Mouse (Mus musculus) forebrain, embryonic 14.5 days (tissue): ENCODE results near the gene Gramd2. TPM values are rescaled to one million over a fixed set of nuclear protein-coding genes. Genes with fewer than 3 reads are reported as not detected.

Experiments
- ATAC-seq: fragments of 200-750 bp; cut with Nextera tagmentation; 2 replicates; pipeline ENCODE4 v1.8.0; 2017; ENCODE audit warnings: mild to moderate bottlenecking, moderate library complexity
- DNase-seq: peaks from one replicate; pipeline ENCODE4 v3.0.0-alpha.2; 2015; ENCODE audit warnings: low spot score
- H3K27ac ChIP-seq: fragments of 300-500 bp; sonication (generic); 2 replicates; pipeline ENCODE4 v1.5.1; 2014; ENCODE audit warnings: low read depth, mild to moderate bottlenecking, control low read depth, low read length, moderate library complexity
- H3K27me3 ChIP-seq: fragments of 300-500 bp; sonication (generic); replicated peaks from 2 replicates; pipeline ENCODE4 v1.6.1; 2014; ENCODE audit warnings: low read length, control low read depth, mixed read lengths; ENCODE audit not compliant: control insufficient read depth, insufficient read depth
- H3K36me3 ChIP-seq: fragments of 300-500 bp; sonication (generic); 2 replicates; pipeline ENCODE4 v1.6.1; 2014; ENCODE audit warnings: low read length, control low read depth; ENCODE audit not compliant: control insufficient read depth, insufficient read depth
- H3K4me1 ChIP-seq: fragments of 300-500 bp; sonication (generic); 2 replicates; pipeline ENCODE4 v1.6.1; 2014; ENCODE audit warnings: antibody characterized with exemption, low read length, control low read depth; ENCODE audit not compliant: control insufficient read depth, insufficient read depth
- H3K4me2 ChIP-seq: fragments of 300-500 bp; sonication (generic); 2 replicates; pipeline ENCODE4 v1.6.1; 2014; ENCODE audit warnings: mild to moderate bottlenecking, control low read depth, low read length
- H3K4me3 ChIP-seq: fragments of 300-500 bp; sonication (generic); 2 replicates; pipeline ENCODE4 v1.5.1; 2014; ENCODE audit warnings: low read depth, low read length, control low read depth
- H3K9ac ChIP-seq: fragments of 300-500 bp; sonication (generic); 2 replicates; pipeline ENCODE4 v1.6.1; 2014; ENCODE audit warnings: mild to moderate bottlenecking, low read length, control low read depth, moderate library complexity
- H3K9me3 ChIP-seq: fragments of 300-500 bp; sonication (generic); replicated peaks from 2 replicates; pipeline ENCODE4 v1.6.1; 2016; ENCODE audit warnings: low read length, control low read depth, mixed read lengths; ENCODE audit not compliant: control insufficient read depth
- WGBS: fragments of 180-500 bp; shearing (Covaris S2); extraction: QIAGEN DNeasy Blood & Tissue Kit; methylation state at CpG from one replicate; pipeline ENCODE4 v1.1.7; 2014; 5-methylcytosine and 5-hydroxymethylcytosine counted together
- polyA plus RNA-seq: library from polyadenylated mRNA; unstranded; fragments of >200 nt; fragmentation: Nextera tagmentation; extraction: Ambion mirVana; gene quantifications from 2 replicates; pipeline ENCODE4 v1.2.1, GENCODE M21; 2014

Gramd2 gene
- polyA plus RNA-seq, 1 experiment from 2014 or later, result 3.5 TPM

DNA sequence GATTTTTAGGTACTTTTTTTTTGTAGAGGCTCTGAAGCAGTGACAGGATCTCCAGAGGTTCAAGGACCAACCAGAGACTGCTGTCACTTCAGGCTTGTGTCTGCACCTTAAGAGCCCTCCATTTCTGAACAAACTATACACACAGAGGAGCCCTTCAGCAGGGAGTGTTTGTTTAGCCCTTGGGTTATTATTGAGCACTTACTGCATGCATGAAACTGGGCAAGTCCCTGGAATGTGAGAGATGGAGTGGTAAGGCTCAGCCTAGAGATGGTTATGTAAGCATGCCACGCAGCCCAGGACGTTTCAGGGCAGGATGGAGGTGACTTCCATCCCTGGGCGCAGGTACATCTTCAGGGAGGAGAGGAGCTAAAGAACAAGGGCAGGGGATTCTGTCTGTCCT is 16.4 kb downstream of the Gramd2 start:
- H3K9ac ChIP-seq, result no peak overlapping the region
- H3K4me1 ChIP-seq, result peaks cover 10% of the 10 kb centered on the region; the same call in 1 of the 2 replicates
- ATAC-seq (no peak), DNase-seq (no peak)
- H3K4me3 ChIP-seq, result no peak overlapping the region
- H3K36me3 ChIP-seq, result no peaks in the 10 kb centered on the region
- 89% methylated on average over 3 of the region's 3 CpGs for WGBS
- H3K9me3 ChIP-seq, result no peaks in the 10 kb centered on the region
- H3K27ac ChIP-seq, result no peak overlapping the region
- no peaks in the 10 kb centered on the region for H3K27me3 ChIP-seq
- no peak overlapping the region for H3K4me2 ChIP-seq

DNA sequence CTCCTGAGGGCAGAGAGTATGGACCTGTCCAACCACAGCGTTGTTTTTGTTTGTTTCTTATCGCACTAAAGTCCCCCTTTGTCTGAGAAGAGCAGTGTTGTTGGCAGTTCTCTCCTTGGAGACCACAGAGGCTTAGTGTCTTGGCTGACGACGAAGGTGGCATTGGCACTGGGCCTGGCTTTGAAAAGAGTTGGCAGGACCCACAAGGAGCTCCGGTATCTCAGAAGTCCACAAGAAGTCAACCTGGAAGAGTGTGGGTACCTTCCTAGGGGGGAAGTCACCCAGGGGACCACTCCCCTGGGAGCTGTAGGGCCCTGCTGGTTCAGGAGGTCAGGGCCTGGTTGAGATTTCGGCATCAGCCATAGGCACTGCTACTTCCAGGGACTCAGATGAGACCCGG is 21.1 kb downstream of the Gramd2 start:
- Histone ChIP-seq H3K9me3 (no peaks in the 10 kb centered on the region), H3K36me3 (no peaks in the 10 kb centered on the region)

DNA sequence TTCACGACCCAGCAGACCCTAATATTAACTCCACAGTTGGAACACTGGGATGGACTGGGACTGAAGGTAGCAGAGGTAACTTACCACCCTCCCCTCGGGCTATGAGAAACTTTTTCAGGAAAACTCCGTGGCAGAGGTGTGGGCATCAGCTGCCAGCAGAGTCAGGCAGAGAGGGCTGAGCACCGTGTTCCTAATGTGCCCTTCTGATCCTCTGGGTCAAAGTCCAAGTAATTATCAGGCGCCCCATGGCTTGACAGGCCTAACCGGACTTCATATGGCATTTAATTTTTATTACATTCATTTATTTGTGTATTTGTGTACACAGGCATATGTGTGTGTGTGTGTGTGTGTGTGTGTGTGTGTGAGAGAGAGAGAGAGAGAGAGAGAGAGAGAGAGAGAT is 23.2 kb downstream of the Gramd2 start:
- Histone ChIP-seq H3K27ac (no peak overlapping the region), H3K9ac (no peak overlapping the region), H3K4me1 (no peaks in the 10 kb centered on the region), H3K36me3 (no peaks in the 10 kb centered on the region), H3K4me3 (no peak overlapping the region), H3K9me3 (no peaks in the 10 kb centered on the region), H3K27me3 (no peaks in the 10 kb centered on the region), H3K4me2 (no peak overlapping the region)
- 82% methylated on average over 6 of the region's 6 CpGs for WGBS
- ATAC-seq, result no peak
- DNase-seq, result no peak

More for the DNA sequence above, 21.1 kb downstream of the Gramd2 start:
- no peak for DNase-seq
- H3K9ac ChIP-seq, result no peak overlapping the region
- ATAC-seq, result no peak
- H3K4me3 ChIP-seq, result no peak overlapping the region
- no peak overlapping the region for H3K27ac ChIP-seq
- no peak overlapping the region for H3K4me2 ChIP-seq
- no peaks in the 10 kb centered on the region for H3K27me3 ChIP-seq
- no peaks in the 10 kb centered on the region for H3K4me1 ChIP-seq
- 69% methylated on average over 7 of the region's 7 CpGs for WGBS

DNA sequence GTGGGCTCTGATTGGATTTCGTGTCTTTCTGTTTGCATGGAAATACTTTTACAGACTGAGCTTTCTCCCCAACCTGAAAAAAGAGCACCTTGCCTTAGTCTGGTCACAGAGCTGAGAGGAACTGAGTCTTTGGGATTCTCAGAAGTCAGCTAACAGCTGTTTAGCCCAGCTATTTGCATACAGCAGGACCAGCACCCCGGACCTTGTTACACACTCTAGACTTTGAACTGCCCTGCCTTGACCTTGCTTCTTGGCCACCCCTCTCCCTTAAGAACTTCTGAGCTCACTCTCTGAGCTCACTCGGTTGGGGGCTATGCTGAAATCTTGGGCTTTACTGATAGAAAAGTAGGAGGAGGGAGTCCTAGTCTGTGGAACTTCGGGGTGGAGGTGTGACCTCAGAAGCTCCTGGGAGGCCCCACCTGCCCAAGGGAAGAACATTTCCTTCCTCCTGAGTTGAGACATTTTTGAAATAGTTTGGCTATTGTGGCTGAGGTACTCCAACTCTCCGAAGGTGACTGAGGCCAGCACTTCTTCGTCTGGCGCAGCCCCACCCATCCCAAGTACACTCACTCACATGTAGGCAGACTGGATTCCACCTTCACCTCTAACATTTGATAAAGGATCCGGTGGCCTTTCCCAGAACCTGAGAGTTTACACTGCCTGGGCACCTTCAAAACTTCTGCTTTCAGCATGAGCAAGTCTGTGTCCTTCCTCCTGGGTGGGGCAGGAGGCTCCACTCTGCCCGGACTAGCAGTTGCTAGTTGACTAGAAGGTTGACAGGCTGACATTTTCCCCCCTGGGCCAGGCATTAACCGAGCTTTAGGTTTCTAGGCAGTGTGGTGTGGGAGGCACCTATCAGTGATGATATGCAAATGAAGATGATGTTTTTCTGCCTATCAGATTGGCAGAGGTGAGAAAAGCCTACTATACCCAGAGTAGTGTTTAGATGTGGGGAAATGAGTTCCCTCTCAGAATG is 27.2 kb downstream of the Gramd2 start:
- no peaks in the 10 kb centered on the region for H3K4me1 ChIP-seq
- 67% methylated on average over 10 of the region's 10 CpGs for WGBS
- H3K36me3 ChIP-seq, result no peaks in the 10 kb centered on the region
- DNase-seq, result no peak
- ATAC-seq, result no peak
- H3K9me3 ChIP-seq, result no peaks in the 10 kb centered on the region
- H3K27me3 ChIP-seq, result no peaks in the 10 kb centered on the region
- no peak overlapping the region for H3K9ac ChIP-seq
- no peak overlapping the region for H3K27ac ChIP-seq
- no peak overlapping the region for H3K4me3 ChIP-seq
- no peak overlapping the region for H3K4me2 ChIP-seq

DNA sequence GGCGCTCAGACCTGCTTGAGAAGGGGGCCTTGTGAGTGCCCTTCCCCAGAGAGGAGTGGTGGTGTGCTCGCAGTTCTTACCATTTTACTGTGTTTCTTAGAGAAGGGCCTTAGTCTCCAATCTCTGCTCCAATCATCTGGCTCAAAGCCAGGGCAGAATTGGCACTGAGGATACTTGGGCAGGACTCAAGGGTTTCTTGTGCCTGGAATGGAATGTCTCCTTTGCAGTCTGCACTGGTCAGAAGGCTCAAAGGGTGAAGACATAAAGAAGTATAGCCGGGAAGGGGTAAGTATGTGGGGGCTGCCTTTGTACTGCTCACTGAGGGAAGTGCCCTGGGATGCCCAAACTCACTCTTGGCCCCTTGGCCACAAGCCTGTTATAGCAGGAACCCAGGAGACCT is 29.3 kb downstream of the Gramd2 start:
- H3K27ac ChIP-seq, result no peak overlapping the region
- DNase-seq (no peak), ATAC-seq (no peak)
- H3K4me1 ChIP-seq, result no peaks in the 10 kb centered on the region
- no peaks in the 10 kb centered on the region for H3K9me3 ChIP-seq
- H3K4me2 ChIP-seq, result no peak overlapping the region
- no peak overlapping the region for H3K9ac ChIP-seq
- H3K4me3 ChIP-seq, result no peak overlapping the region
- no peaks in the 10 kb centered on the region for H3K27me3 ChIP-seq
- H3K36me3 ChIP-seq, result no peaks in the 10 kb centered on the region
- 81% methylated on average over 3 of the region's 3 CpGs for WGBS

DNA sequence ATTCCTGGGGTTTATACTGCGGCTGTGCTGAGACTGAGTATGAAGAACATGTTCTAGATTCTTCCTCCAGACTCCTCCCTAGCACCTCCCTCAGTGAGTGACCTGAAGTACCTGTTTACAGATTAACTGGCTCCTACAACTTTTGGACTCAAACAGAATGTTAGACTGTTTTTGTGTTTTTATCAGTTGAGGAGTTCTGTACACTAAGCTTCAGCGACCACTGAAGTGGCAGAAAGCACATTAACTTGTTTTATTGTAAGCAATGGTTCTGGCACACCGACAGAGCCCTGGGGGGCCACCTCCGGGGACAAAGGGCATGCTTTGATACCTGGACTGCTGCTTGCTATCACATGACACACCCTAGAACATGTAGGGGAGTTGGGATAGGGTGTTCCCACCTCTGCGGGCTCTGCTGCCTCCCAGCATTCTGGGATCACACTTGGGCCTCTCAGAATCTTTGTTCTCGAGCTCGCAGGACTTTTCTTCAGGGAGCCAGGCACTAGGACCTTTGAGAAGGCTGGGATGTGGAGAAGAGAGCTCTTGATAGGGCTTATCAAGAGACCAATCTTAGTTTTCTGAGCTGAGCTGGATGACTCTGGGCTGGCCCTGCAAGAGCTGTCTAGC is 36.4 kb downstream of the Gramd2 start:
- Histone ChIP-seq H3K27me3 (no peaks in the 10 kb centered on the region), H3K27ac (no peak overlapping the region), H3K36me3 (no peaks in the 10 kb centered on the region), H3K9me3 (no peaks in the 10 kb centered on the region), H3K9ac (no peak overlapping the region), H3K4me1 (no peaks in the 10 kb centered on the region), H3K4me3 (no peak overlapping the region), H3K4me2 (no peak overlapping the region)
- ATAC-seq (no peak), DNase-seq (no peak)
- 81% methylated on average over 7 of the region's 7 CpGs for WGBS

DNA sequence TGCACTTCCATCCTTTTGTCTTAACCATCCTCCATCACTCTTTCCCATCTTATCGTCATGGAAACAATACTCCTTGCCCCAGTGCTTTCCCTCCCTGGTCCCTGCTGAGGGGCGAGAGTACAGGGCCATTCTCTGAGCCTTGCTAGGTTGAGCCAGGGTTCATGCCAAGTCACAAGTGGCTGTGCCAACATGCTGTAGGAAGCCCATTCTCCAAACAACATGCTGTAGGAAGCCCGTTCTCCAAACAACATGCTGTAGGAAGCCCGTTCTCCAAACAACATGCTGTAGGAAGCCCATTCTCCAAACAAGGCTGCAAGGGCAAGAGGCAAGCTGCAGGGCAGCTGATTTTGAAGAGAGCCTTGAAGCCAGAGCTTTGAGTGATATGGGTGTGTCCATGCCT is 38.3 kb downstream of the Gramd2 start:
- no peak for ATAC-seq

DNA sequence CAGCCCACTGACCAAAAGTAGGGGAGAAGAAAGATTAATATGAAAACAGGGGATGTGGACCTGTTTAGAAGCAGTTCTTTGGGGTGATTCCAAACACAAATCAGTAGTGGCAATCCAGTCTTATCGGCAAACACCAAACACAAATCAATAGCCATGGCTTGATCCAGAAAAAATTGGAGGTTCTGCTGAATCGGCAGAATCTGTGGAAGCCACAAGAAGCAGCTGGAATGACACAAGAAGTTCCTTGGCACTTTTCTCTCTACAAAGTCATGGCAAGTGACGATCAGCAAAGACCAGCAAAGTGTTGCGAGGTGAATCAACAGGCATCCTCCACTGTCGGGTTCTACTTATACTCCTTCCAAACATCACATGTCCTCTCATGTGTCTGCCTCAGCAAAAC is 41.2 kb downstream of the Gramd2 start:
- no peak overlapping the region for H3K9ac ChIP-seq
- 90% methylated on average over 5 of the region's 5 CpGs for WGBS
- no peak for ATAC-seq

More for the DNA sequence above, 38.3 kb downstream of the Gramd2 start:
- Histone ChIP-seq H3K27ac (no peak overlapping the region), H3K27me3 (no peaks in the 10 kb centered on the region), H3K4me3 (no peak overlapping the region), H3K9me3 (no peaks in the 10 kb centered on the region), H3K9ac (no peak overlapping the region), H3K36me3 (no peaks in the 10 kb centered on the region), H3K4me1 (peaks cover under 1% of the 10 kb centered on the region), H3K4me2 (no peak overlapping the region)
- 87% methylated on average over 4 of the region's 4 CpGs for WGBS
- no peak for DNase-seq

More for the DNA sequence above, 41.2 kb downstream of the Gramd2 start:
- no peaks in the 10 kb centered on the region for H3K9me3 ChIP-seq
- no peak overlapping the region for H3K4me3 ChIP-seq
- no peak overlapping the region for H3K4me2 ChIP-seq
- no peak for DNase-seq
- H3K27me3 ChIP-seq, result no peaks in the 10 kb centered on the region
- H3K4me1 ChIP-seq, result peaks cover 11% of the 10 kb centered on the region
- no peaks in the 10 kb centered on the region for H3K36me3 ChIP-seq
- H3K27ac ChIP-seq, result no peak overlapping the region
